Mouse (Mus musculus): ENCODE measurements around the gene Tph1. TPM values are rescaled to one million over a fixed set of nuclear protein-coding genes. Genes with fewer than 3 reads are reported as not detected.

Gene Tph1
- total RNA-seq, 2 experiments from 2014 or later: 0.44 to 0.61 TPM

DNA sequence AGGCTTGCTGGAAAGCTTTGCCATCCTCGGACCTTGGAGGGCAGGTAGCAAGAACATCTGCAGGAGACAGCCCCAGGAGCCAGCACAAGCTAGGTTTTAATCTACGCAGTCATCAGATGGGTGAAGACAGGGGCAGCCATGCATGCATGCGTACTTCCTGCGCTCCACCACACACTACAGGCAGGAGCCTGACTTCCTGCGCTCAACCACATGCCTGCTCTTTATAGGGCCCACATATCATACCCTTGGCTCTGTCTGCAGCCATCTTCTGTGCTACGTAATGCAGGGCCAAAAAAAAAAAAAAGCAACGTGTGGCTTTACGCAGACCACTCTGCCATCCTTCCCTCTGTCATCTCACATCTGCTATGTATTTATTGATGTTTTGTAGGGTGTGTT is 65.3 kb downstream of the Tph1 start:
- no peak for TF ChIP-seq CTCF (conservative IDR thresholded peaks at IDR 0.05)
- no peak overlapping the region for H3K4me3 ChIP-seq
- no peak for DNase-seq (ENCODE audit: low spot score in 2 of 2)
- peak overlapping the region; percentile 65; the same call in 1 of the 2 replicates for H3K27ac ChIP-seq

DNA sequence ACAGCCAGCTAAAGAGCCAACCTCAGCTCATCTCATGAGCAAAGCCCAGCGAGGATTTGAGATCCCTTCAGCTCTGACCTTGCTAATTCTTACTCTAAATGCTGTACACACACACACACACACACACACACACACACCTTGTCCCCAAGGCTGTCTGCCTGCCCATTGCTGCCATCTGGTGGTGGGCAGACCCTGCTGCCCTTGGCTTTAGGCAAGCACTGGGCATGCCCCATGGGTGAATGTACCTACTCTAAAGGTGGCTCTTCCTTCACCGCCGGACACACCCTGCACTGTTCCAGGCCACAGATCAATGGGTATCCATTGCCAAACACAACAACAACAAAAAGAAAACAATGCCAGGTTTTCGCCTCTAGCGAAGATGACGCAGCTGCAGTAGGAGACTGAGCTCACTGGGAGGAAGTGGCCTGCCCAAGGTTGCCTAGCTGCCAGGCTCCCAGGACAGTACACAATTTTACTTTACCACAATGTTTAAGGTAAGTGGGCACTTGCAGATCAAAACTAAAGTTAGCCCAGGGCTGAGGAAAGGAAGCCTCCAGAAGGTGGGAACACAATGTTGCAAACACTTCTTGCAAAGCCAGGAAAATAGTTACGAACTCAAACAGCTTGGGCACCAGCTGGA is 65.8 kb downstream of the Tph1 start:
- DNase-seq (ENCODE audit: low spot score in 2 of 2): peak; percentile 66 to 85
- Histone ChIP-seq H3K27ac (peak overlapping the region; percentile 65; the same call in 1 of the 2 replicates), H3K4me3 (no peak overlapping the region)
- TF ChIP-seq CTCF (conservative IDR thresholded peaks at IDR 0.05): peak; percentile 91

DNA sequence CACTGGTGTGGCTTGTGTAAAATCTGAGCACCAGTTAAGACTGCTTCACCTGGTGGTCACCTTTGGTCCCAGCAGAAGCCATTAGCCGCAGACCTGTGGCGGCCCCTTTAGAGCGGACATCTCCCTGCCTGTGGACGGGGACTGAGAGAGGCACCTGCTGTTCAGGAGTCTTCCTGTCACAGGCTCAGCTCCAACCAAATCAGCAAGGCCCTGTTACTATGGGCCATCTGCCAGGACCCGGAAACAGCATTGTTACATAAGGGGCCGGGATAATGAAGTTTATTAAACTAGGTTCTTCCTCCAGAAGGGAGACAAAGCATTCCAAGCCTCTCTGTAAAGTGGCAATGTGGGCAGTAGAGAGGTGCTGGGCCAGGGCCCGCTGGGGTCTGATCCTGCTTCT is 69.3 kb downstream of the Tph1 start:
- peak; percentile 16 for TF ChIP-seq CTCF (conservative IDR thresholded peaks at IDR 0.05)
- DNase-seq (ENCODE audit: low spot score in 2 of 2): peak in 1 of 2 experiments; percentile 42
- peak overlapping the region; percentile 41; the same call in 1 of the 2 replicates for H3K27ac ChIP-seq
- no peak overlapping the region for H3K4me3 ChIP-seq

DNA sequence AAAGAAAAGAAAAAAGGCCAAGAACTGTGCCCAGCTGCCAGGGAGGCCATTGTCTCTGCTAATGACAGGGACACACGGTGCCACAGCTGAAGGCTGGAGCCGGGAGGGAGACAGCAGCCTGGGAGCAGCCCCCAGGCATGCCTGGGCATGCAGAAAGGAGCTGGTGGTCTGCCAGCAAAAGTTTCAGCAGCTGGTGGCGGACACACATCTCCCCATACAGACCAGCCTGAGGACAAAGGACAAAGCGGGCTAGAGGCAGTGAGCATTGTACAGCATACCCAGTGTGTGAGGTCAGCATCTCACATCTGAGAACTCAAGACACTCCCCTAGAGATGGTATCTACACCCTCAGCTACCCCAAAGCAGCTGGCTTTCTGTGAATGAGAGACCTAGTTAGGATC is 70.3 kb downstream of the Tph1 start:
- Histone ChIP-seq H3K27ac (no peak overlapping the region; the same call in 1 of the 2 replicates), H3K4me3 (no peak overlapping the region)
- DNase-seq (ENCODE audit: low spot score in 2 of 2): no peak
- no peak for TF ChIP-seq CTCF (conservative IDR thresholded peaks at IDR 0.05)

DNA sequence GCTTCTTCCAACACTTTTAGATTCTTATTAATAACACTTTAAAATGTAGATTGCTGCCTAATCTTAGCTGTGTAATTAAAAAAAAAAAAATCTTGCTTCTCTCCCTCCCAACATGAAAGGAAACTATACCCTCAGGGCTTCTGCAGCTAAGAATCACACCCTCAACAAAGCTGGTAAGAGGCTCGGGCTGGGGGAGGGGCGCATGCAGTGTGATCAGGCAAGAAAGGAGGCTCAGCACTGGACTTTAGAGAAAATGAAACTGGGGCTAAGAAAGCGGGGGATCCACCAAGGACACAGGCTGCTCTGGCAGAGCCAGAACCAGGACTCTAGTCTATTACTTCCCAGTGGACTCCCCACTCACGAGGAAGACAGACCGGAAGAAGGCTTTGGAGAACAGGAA is 71.2 kb downstream of the Tph1 start:
- peak overlapping the region; percentile 28; the same call in 1 of the 2 replicates for H3K27ac ChIP-seq
- no peak for DNase-seq (ENCODE audit: low spot score in 2 of 2)
- TF ChIP-seq CTCF (conservative IDR thresholded peaks at IDR 0.05): no peak

DNA sequence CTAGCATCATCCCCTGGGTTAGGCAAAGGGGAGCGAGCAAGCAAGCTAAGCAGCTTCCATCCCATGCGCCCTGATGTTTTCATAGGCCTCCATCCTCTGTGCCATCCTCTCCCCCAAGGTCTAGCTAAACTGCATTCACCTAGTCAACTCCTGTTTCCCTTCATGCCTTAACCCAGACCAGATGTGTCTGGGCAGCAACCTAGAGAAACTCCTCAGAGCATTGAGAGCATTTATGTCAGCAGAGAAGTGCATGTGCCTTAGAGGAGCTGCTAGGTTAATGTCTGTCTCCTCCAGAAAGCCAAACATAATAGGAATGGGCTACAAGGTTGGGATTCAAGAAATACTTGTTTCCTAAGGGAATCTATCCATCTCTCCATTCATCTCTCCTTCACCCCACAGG is 75.3 kb downstream of the Tph1 start:
- no peak for DNase-seq (ENCODE audit: low spot score in 2 of 2)
- TF ChIP-seq CTCF (conservative IDR thresholded peaks at IDR 0.05): no peak
- H3K4me3 ChIP-seq: no peak overlapping the region

More for the DNA sequence above, 71.2 kb downstream of the Tph1 start:
- H3K4me3 ChIP-seq: no peak overlapping the region

More for the DNA sequence above, 75.3 kb downstream of the Tph1 start:
- H3K27ac ChIP-seq: no peak overlapping the region

Other genes starting within 250 kb of the Tph1 start
- gene Sergef, start 32.7 kb downstream of the Tph1 start, total RNA-seq (2021): 10 to 100 TPM; 47.3 to 54.1 TPM
- gene Saal1, start 38.1 kb upstream of the Tph1 start, total RNA-seq (2021): 10 to 100 TPM; 11.0 to 11.2 TPM
- gene Saa3, start 43.2 kb upstream of the Tph1 start, total RNA-seq (2021): not detected
- gene Saa4, start 60.1 kb upstream of the Tph1 start, total RNA-seq (2021): not detected
- gene Saa1, start 70.4 kb upstream of the Tph1 start, total RNA-seq (2021): not detected
- not detected for gene Saa2, start 79.3 kb upstream of the Tph1 start, total RNA-seq (2021)
- 10 to 100 TPM; 14.0 to 14.2 TPM for gene Hps5, start 123.5 kb upstream of the Tph1 start, total RNA-seq (2021)
- gene Gtf2h1, start 123.6 kb upstream of the Tph1 start, total RNA-seq (2021): 10 to 100 TPM; 35.0 to 36.1 TPM
- 100 to 1,000 TPM; 280 to 297 TPM for gene Ldha, start 168.9 kb upstream of the Tph1 start, total RNA-seq (2021)
- not detected for gene Ldhc, start 188.7 kb upstream of the Tph1 start, total RNA-seq (2021)
- gene Tsg101, start 247.4 kb upstream of the Tph1 start, total RNA-seq (2021): 10 to 100 TPM; 75.8 to 77.9 TPM